In the genomic region with DNA sequence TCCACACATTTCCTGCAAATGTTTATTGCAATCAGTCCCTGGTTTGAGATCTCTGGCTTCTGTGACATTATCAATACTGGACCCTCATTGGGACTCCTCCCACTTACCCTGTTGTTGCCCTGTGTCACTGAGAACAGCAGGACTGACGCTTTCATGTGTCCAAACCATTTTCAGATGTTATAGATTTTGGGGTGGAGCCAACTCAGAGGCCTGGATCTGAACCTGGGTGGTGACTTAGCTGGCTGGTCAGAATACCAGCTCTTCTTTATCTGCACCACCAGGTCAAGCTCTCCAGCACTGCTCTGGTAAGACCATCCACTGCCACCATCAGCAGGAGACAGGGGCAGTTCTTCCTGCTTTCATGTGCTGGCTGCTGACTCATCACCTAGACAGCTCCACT, we compare ENCODE assay signal across 12 mouse cellular contexts.
"Had no signal": no experiment of that assay in that cellular context is flagged by ENCODE, and none has a peak within 500 bp of the region (broad histone marks: within the 10 kb centered on the region; RNA-seq: fewer than 3 reads in every experiment).

No protein-coding gene starts in this region.

- H3K36me3 ChIP-seq: hindbrain, embryonic 15.5 days; midbrain, embryonic 15.5 days; neural tube, embryonic 12.5 days had no signal

- H3K27ac ChIP-seq: hindbrain, embryonic 15.5 days; macrophage; midbrain, embryonic 15.5 days; neural tube, embryonic 12.5 days had no signal

- H3K9ac ChIP-seq: hindbrain, embryonic 15.5 days; midbrain, embryonic 15.5 days; neural tube, embryonic 12.5 days had no signal

- ATAC-seq: intestine, postnatal 0 days; lung, postnatal 0 days; midbrain, embryonic 15.5 days had no signal

- H3K4me2 ChIP-seq: hindbrain, embryonic 15.5 days; midbrain, embryonic 15.5 days; neural tube, embryonic 12.5 days had no signal

- H3K9me3 ChIP-seq: hindbrain, embryonic 15.5 days; midbrain, embryonic 15.5 days; neural tube, embryonic 12.5 days had no signal

- H3K27me3 ChIP-seq: hindbrain, embryonic 15.5 days; midbrain, embryonic 15.5 days; neural tube, embryonic 12.5 days had no signal

- H3K4me3 ChIP-seq: hindbrain, embryonic 15.5 days; midbrain, embryonic 15.5 days; neural tube, embryonic 12.5 days had no signal

- DNase-seq: kidney, adult 8-10 months; left cerebral cortex, postnatal 4 days; lung, adult 18-20 months; spleen, adult 18-20 months; thymus, adult 2 months; thymus, postnatal 25 days had no signal

- H3K4me1 ChIP-seq: hindbrain, embryonic 15.5 days; midbrain, embryonic 15.5 days; neural tube, embryonic 12.5 days had no signal
